Mouse (Mus musculus): ENCODE data around the gene Apc2. TPM values are rescaled to one million over a fixed set of nuclear protein-coding genes. Genes with fewer than 3 reads are reported as not detected.

The Apc2 gene
- total RNA-seq (2023; ENCODE audit: inconsistent age), result 0.24 to 0.32 TPM (median 0.26 TPM) in 4 replicates

DNA sequence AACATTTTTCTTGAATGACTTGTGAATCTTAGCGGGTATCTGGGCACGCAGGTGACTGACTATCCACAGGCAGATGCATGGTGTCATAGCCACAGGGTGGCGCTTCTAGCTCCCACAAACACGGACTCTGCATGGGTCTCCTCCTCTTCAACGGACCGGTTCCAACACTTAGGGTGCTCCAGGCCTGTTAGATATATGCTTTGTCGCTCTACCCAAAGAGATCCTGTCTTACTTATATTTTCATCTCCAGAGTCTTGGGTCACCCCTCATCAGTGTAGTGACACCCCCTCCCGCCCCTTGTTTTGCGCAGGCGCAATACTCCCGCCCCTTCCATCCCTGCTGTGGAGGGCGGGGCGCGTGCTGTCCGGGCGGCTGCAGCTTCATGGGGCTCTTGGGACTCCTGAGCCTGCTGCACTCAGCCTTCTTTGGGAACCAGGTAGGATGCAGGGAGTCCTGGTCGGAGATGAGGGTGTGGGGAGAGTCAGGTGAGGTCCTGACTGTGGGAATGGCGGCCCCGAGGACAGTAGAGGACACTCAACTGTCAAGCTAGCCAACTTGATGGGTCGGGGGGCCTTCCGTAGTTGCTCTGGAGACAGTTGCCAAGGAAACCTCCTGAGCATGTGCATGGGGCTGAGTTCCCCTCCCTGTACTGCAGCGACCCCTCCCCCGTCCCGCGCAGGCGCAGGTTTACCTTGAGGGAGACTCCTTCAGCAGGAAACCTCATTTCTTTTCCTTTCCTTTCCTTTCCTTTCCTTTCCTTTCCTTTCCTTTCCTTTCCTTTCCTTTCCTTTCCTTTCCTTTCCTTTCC is at the start of gene Apc2:
Gene Apc2, plus strand, starts transcription at position 360 of the 808 bp plus-strand sequence.

DNA sequence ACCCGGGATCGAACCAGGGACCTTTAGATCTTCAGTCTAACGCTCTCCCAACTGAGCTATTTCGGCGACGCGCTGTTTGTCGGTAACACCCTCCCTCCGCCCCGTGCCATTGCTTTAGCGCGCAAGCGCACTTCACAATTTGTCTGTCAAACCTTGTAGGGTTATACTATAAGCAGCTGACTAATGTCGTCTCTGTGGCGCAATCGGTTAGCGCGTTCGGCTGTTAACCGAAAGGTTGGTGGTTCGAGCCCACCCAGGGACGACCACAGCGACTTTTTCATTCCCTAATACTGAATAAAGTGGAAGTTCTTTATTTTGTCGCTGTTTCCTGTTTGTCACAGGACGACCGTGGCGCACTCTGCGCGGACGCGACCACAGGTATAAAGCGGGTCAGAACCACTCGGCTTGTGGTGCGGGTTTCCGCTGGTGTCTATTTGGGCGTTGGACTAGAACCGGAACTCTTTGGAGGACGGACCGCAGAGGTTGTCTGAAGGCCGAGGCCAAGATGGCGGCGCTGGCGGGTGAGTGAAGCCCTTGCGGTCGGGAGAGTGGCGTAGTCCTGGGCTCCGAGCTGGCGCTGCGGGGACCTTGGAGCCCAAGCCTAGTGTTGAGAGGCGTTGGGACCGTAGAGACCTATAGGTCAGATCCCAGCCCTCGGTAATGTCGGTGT is 46.7 kb upstream of the Apc2 start, which contains the start of gene Ndufs7:
Gene Ndufs7, plus strand, starts transcription at position 151 of the 670 bp plus-strand sequence.

DNA sequence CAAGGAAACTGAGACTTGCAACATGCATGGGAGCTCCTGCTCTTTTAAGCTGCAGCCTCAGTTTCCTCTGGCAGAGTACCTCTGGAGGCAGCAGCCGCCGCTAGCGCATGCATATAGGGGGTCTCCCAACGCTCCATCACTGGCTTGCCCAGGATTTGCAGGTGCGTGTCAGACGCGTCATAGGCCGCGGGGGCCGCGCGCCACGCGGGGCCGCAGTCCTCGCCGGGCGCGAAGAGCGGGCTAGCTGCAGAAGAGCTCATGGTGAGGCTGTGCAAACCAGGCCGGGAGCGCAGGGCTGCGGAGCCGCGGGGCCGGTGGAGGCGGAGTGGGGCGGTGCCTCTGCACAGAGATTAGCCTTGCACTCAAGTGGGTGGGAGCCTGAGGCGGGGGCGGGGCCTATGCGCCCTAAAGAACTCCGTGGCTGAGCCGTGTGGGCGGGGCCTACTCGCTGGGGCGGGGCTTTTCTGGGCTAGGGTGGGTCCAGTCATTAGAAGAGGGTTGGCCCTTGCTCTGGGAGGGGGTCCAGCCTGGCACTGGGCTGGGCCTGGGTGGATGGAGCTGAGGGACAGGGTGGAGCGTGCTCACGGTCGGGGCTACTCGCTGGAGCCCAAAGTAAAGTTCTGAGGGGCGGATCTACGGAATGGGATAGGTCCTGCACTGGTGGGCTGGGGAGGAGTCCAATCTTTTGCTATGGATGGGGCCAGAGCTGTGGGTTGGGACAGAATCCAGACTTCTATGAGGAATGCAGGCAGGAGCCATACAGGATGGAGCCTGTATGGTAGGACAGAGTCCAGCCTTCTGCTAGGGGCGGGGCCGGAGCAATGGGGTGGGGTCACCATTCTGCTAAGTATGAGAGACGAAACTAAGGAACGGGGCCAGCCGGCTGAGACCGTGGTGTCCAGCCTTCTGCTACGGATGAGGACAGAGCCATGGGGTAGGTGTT is 34.9 kb upstream of the Apc2 start, which contains the start of the genes Gamt and Dazap1:
Gene Gamt, minus strand, starts transcription at position 371 of the 943 bp plus-strand sequence.
Gene Dazap1, plus strand, starts transcription at position 845 of the 943 bp plus-strand sequence.

DNA sequence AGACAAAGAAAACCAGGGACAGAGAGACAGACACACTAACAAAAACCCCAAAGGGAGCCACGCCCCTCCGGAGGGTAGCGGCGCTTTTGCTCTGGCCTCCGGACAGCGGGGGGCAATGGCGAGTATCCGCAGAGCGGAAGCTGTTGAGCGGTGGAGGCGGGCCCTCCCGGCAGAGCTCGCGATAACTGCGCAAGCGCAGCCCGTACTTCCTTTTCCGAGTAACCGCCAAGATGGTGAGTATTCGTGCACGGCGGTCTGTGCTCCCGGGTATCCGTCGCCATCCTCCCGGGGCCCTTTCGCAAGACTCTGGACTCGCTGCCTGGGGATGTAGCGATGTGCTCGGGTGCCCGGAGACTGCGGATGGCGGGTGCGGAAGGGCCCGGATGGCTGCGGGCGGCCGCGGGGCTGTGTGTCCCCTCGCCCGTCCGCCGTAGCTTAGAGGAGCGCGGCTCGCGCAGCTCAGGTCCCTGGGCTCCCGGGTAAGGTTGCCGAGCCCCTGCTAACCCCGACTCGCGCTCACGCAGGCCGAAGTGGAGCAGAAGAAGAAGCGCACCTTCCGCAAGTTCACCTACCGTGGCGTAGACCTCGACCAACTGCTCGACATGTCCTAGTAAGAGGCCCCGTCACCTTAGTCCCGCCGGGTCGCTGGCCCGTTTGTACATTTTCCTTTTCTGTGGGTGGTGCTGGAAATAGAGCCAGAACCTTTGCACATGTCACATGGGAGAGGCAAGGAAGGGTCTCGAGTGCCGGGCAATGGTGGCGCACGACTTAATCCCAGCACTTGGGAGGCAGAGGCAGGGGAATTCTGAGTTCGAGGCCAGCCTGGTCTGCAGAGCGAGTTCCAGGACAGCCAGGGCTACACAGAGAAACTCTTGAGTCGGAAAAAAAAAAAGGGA is 3.3 kb upstream of the Apc2 start, which contains the start of gene Rps15:
Gene Rps15, plus strand, starts transcription at position 203 of the 896 bp plus-strand sequence.

DNA sequence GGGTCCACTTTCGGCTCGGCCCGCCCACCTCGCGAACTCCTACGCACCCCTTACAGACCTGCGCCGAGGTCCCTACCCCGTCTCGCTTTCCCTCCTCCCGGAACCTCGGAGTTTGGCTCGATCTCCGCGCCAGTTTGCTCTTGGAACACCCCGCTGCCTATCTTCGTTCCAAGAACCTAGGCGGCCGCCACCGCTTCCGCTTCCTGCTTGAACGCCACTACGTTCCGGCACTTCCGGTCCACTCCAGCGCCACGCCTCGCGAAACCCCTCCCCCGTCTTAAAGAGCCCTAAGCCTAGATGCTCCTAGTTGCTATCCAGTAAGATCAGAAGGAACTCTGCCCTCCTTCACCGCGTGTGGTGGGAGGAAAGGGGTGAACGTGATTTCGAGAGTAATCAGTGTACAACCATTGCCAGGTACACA is 24.6 kb downstream of the Apc2 start, which contains the start of gene 2310011J03Rik:
Gene 2310011J03Rik, minus strand, starts transcription at position 198 of the 421 bp plus-strand sequence.

DNA sequence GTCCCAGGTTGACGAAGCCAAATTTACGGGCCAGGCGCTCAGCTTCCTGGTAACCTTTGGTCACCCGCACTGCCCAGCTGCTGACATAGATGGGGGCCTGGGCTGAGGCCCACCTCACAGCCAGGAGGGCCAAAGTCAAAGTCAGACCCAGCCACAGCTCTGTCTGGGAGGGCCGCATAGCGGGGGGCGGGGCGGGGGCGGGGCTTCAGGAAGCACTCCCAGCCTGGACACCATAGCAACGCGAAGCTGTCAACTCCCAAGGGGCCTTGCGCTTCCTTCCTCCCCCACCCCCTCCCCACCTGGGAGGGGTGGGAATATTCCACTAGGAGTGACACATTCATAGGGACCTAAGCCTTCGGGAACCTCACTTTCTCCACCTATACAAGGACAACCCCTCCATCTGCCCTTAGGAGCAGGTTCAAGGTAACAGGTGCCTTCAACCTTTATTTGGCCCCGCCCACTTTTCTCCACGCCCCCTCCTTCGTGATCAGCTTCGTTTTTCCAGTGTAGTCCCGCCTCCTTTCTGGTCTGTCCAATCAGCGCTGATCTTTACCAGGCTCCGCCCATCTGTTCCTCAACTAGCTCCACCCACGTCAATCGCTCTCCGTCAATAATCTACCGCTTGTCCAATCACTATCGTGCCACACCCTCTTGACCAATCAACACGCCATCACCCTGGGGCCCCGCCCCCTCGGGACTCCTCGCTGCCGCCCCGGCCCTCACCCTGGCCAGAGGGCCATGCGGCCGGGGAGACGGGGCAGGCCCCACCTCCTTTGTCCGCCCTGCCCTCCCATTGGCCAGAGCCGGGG is 33.7 kb downstream of the Apc2 start, which contains the start of the genes Pcsk4 and Reep6:
Gene Pcsk4, minus strand, starts transcription at position 226 of the 809 bp plus-strand sequence.
Gene Reep6, plus strand, starts transcription at position 681 of the 809 bp plus-strand sequence.

DNA sequence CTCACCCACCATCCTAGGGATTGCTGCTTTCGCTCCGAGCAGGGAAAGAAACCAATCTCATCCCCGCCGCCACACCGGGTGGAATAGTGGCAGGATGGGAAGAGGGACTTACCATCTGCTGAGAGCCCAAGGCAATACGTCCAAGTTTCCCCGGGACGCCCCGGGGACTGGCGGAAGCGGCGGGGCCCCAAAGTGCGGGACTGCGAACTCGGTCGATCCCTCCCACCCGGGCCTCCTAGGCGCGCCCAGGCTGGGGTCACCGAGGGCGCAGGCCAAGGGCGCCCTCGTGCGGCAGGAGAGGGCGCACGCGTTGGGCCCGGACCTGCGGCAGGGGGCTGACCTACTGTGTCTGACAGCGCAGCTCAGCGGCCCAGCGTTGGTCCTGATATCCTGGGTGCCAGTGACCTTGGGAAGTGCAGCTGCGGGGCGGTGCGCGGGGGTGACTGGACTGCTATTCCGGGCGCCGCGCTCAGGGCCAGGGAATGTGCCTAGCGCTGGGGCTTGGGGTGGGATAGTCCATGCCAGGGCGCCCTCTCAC is 52.5 kb downstream of the Apc2 start, which contains the start of gene Adamtsl5:
Gene Adamtsl5, minus strand, starts transcription at position 169 of the 538 bp plus-strand sequence.

DNA sequence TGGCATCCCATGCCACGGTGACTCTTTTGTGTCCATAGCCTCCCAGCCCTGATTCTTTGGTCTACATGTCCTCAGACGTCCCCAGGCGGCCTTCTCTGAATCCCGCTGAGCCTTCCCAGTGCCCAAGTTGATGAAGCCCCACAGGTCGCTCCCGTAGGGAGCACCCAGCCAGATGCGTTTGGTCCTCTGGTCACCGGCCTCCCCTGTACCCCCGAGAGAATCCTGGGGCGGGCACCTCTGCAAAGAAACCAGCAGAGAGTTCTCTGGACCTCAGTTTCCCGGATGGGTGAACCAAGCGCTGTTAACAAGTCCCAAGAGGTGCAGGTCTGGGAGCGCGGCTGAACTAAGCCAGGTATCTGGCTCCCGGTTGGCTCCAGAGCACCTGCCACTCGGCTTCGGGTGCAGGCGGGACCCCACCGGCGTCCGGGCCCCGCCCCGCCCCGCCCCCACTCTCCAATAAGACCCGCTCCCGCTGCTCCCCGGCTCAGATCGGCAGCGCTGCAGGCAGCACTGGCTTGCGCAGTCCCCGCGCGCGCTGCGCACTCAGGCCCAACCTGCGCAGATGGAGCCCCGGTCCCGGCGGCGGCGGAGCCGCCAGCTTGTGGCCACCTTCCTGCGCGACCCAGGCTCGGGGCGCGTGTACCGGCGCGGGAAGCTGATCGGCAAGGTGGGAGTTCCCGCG is 60.4 kb downstream of the Apc2 start, which contains the start of gene Plk5:
Gene Plk5, plus strand, starts transcription at position 459 of the 682 bp plus-strand sequence.

Other genes with a start within 250 kb of the Apc2 start
- 124 to 132 TPM (median 128 TPM) in 4 replicates for gene Gpx4, start 248.8 kb upstream of the Apc2 start, total RNA-seq (2023; ENCODE audit: inconsistent age)
- gene Sbno2, start 190.4 kb upstream of the Apc2 start, total RNA-seq (2023; ENCODE audit: inconsistent age), result 109 to 122 TPM (median 117 TPM) in 4 replicates
- 173 to 183 TPM (median 178 TPM) in 4 replicates for gene Stk11, start 180.2 kb upstream of the Apc2 start, total RNA-seq (2023; ENCODE audit: inconsistent age)
- gene Atp5d, start 157.3 kb upstream of the Apc2 start, total RNA-seq (2023; ENCODE audit: inconsistent age), result 164 to 190 TPM (median 176 TPM) in 4 replicates
- gene Cbarp, start 155.1 kb upstream of the Apc2 start, total RNA-seq (2023; ENCODE audit: inconsistent age), result 5.9 to 9.3 TPM (median 6.8 TPM) in 4 replicates
- gene Midn, start 147.7 kb upstream of the Apc2 start, total RNA-seq (2023; ENCODE audit: inconsistent age), result 143 to 168 TPM (median 155 TPM) in 4 replicates
- gene Cirbp, start 130.0 kb upstream of the Apc2 start, total RNA-seq (2023; ENCODE audit: inconsistent age), result 183 to 228 TPM (median 208 TPM) in 4 replicates
- gene 1600002K03Rik, start 123.0 kb upstream of the Apc2 start, total RNA-seq (2023; ENCODE audit: inconsistent age), result 10.6 to 16.3 TPM (median 15.1 TPM) in 4 replicates
- gene Efna2, start 116.5 kb upstream of the Apc2 start, total RNA-seq (2023; ENCODE audit: inconsistent age), result 0.24 to 0.51 TPM in 2 of 4 replicates, not detected in the others
- gene Mum1, start 69.5 kb upstream of the Apc2 start, total RNA-seq (2023; ENCODE audit: inconsistent age), result 54.4 to 64.3 TPM (median 58.3 TPM) in 4 replicates
- gene Ndufs7, start 46.9 kb upstream of the Apc2 start, total RNA-seq (2023; ENCODE audit: inconsistent age), result 92.8 to 97.3 TPM (median 95.1 TPM) in 4 replicates
- gene Gamt, start 35.0 kb upstream of the Apc2 start, total RNA-seq (2023; ENCODE audit: inconsistent age), result 1.1 to 3.1 TPM (median 1.8 TPM) in 4 replicates
- 136 to 154 TPM (median 146 TPM) in 4 replicates for gene Dazap1, start 34.5 kb upstream of the Apc2 start, total RNA-seq (2023; ENCODE audit: inconsistent age)
- gene Rps15, start 3.5 kb upstream of the Apc2 start, total RNA-seq (2023; ENCODE audit: inconsistent age), result 2,693 to 2,994 TPM (median 2,870 TPM) in 4 replicates
- gene 2310011J03Rik, start 24.6 kb downstream of the Apc2 start, total RNA-seq (2023; ENCODE audit: inconsistent age), result 22.2 to 28.8 TPM (median 26.5 TPM) in 4 replicates
- gene Pcsk4, start 33.5 kb downstream of the Apc2 start, total RNA-seq (2023; ENCODE audit: inconsistent age), result 0.57 to 1.9 TPM (median 1.1 TPM) in 4 replicates
- 0.42 TPM in 1 of 4 replicates, not detected in the others for gene Reep6, start 34.0 kb downstream of the Apc2 start, total RNA-seq (2023; ENCODE audit: inconsistent age)
- not detected in 4 replicates for gene Adamtsl5, start 52.4 kb downstream of the Apc2 start, total RNA-seq (2023; ENCODE audit: inconsistent age)
- gene Plk5, start 60.5 kb downstream of the Apc2 start, total RNA-seq (2023; ENCODE audit: inconsistent age), result not detected in 4 replicates
- gene Mex3d, start 91.7 kb downstream of the Apc2 start, total RNA-seq (2023; ENCODE audit: inconsistent age), result 6.5 to 9.5 TPM (median 8.0 TPM) in 4 replicates
- 92.7 to 106 TPM (median 96.9 TPM) in 4 replicates for gene Mbd3, start 103.6 kb downstream of the Apc2 start, total RNA-seq (2023; ENCODE audit: inconsistent age)
- gene Uqcr11, start 110.9 kb downstream of the Apc2 start, total RNA-seq (2023; ENCODE audit: inconsistent age), result 67.9 to 79.6 TPM (median 73.1 TPM) in 4 replicates
- gene Tcf3, start 137.7 kb downstream of the Apc2 start, total RNA-seq (2023; ENCODE audit: inconsistent age), result 176 to 212 TPM (median 193 TPM) in 4 replicates
- gene Onecut3, start 198.9 kb downstream of the Apc2 start, total RNA-seq (2023; ENCODE audit: inconsistent age), result not detected in 4 replicates
- gene Atp8b3, start 243.1 kb downstream of the Apc2 start, total RNA-seq (2023; ENCODE audit: inconsistent age), result 0.18 TPM in 1 of 4 replicates, not detected in the others

Measured in B cell, adult (primary cell).